In the genomic region with DNA sequence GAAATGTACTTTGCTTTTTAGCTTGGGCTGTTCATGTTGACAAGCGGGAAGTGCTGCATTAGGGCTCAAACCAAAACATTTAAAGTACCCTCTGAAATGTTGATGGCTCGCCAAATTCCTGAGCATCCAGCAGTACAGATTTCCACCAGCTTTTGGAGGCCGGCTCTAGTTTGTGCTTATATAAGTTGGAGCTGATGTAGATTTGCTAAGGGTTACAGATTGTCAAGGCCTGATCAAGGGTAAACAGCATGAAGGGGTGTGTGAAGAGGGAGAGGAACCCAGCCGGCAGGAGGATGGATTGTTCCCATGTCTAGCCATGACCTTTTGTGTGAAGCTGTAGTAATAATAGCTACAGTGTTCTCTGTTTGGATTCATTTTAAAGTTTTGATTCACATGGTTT, we compare ENCODE assay signal across 15 mouse cellular contexts. TPM values are rescaled to one million over a fixed set of nuclear protein-coding genes. Genes with fewer than 3 reads are reported as not detected.
DNase-seq lines count a peak whose midpoint lies in the region; ATAC-seq and TF ChIP-seq lines count a peak whose summit lies in the region.
"Had no signal": no experiment of that assay in that cellular context is flagged by ENCODE, and none has a peak within 500 bp of the region (broad histone marks: within the 10 kb centered on the region; RNA-seq: fewer than 3 reads in every experiment).

No protein-coding gene starts in this region.

- no peak for TF ChIP-seq POLR2A in lung, adult 2 months (IDR thresholded peaks at IDR 0.05; ENCODE audit: borderline replicate concordance, extremely low read depth, low read depth, low read length)

- H3K27ac ChIP-seq in heart, postnatal 0 days (ENCODE audit: low read depth), result peak overlapping the region; percentile 48; the same call in 1 of the 2 replicates
- H3K27ac ChIP-seq in lung, embryonic 16.5 days (ENCODE audit: low read length), result peak overlapping the region; percentile 71
- H3K27ac ChIP-seq in stomach, embryonic 16.5 days (ENCODE audit: low read length), result peak overlapping the region; percentile 66
- H3K27ac ChIP-seq: embryonic facial prominence, embryonic 15.5 days; forebrain, embryonic 12.5 days; limb, embryonic 10.5 days had no signal

- no peaks in the 10 kb centered on the region for H3K9me3 ChIP-seq in heart, postnatal 0 days (replicated peaks; ENCODE audit: control insufficient read depth, low read length)
- H3K9me3 ChIP-seq in lung, embryonic 16.5 days (ENCODE audit: control insufficient read depth, low read length), result no peaks in the 10 kb centered on the region
- H3K9me3 ChIP-seq in stomach, embryonic 16.5 days (replicated peaks; ENCODE audit: control insufficient read depth, low read length), result no peaks in the 10 kb centered on the region
- H3K9me3 ChIP-seq: embryonic facial prominence, embryonic 15.5 days; forebrain, embryonic 12.5 days; limb, embryonic 10.5 days had no signal

- DNase-seq in adrenal gland, adult 2 months, result peak; percentile 40
- no peak for DNase-seq in adrenal gland, postnatal 10 days
- DNase-seq in heart, postnatal 0 days (ENCODE audit: low spot score), result no peak
- no peak for DNase-seq in heart, postnatal 10 days
- DNase-seq in lung, adult 2 months, result no peak
- no peak for DNase-seq in kidney, adult 18-20 months
- DNase-seq: cerebellum, adult 11 months had no signal

- H3K4me2 ChIP-seq in heart, postnatal 0 days (ENCODE audit: low read depth, low read length), result no peak overlapping the region
- peak overlapping the region; percentile 26 for H3K4me2 ChIP-seq in lung, embryonic 16.5 days (ENCODE audit: low read depth, low read length)
- H3K4me2 ChIP-seq in stomach, embryonic 16.5 days (ENCODE audit: low read depth, low read length), result no peak overlapping the region
- H3K4me2 ChIP-seq: embryonic facial prominence, embryonic 15.5 days; forebrain, embryonic 12.5 days had no signal

- intact Hi-C loops in heart, postnatal 10 days (cut with DNase I), result no loop called here

- H3K4me3 ChIP-seq in heart, postnatal 0 days (ENCODE audit: low read depth, low read length), result no peak overlapping the region
- peak overlapping the region; percentile 36; the same call in 1 of the 2 replicates for H3K4me3 ChIP-seq in lung, embryonic 16.5 days (ENCODE audit: low read length)
- no peak overlapping the region for H3K4me3 ChIP-seq in lung, adult 2 months (replicated peaks; ENCODE audit: extremely low read depth, low read depth, low read length)
- H3K4me3 ChIP-seq in stomach, embryonic 16.5 days (replicated peaks; ENCODE audit: low read length), result no peak overlapping the region
- H3K4me3 ChIP-seq: embryonic facial prominence, embryonic 15.5 days; forebrain, embryonic 12.5 days; limb, embryonic 10.5 days had no signal

- no peaks in the 10 kb centered on the region for H3K36me3 ChIP-seq in heart, postnatal 0 days (replicated peaks; ENCODE audit: control insufficient read depth, insufficient read depth, low read length)
- no peaks in the 10 kb centered on the region for H3K36me3 ChIP-seq in lung, embryonic 16.5 days (ENCODE audit: control insufficient read depth, insufficient read depth, low read length)
- no peaks in the 10 kb centered on the region for H3K36me3 ChIP-seq in stomach, embryonic 16.5 days (ENCODE audit: control insufficient read depth, insufficient read depth, low read length)
- H3K36me3 ChIP-seq: embryonic facial prominence, embryonic 15.5 days; forebrain, embryonic 12.5 days; limb, embryonic 10.5 days had no signal

- no peak overlapping the region for H3K9ac ChIP-seq in heart, postnatal 0 days (replicated peaks; ENCODE audit: low read depth, low read length)
- H3K9ac ChIP-seq in lung, embryonic 16.5 days (ENCODE audit: low read length), result no peak overlapping the region
- no peak overlapping the region for H3K9ac ChIP-seq in stomach, embryonic 16.5 days (ENCODE audit: low read length)
- H3K9ac ChIP-seq: embryonic facial prominence, embryonic 15.5 days; forebrain, embryonic 12.5 days had no signal

- no peak for TF ChIP-seq EP300 in heart, postnatal 0 days (IDR thresholded peaks at IDR 0.05; ENCODE audit: low read depth)

- 32% methylated on average over 4 of the region's 4 CpGs for WGBS in heart, postnatal 0 days
- WGBS in lung, embryonic 16.5 days, result 30% methylated on average over 4 of the region's 4 CpGs
- WGBS in lung, adult 2 months, result 38% methylated on average over 4 of the region's 4 CpGs
- 33% methylated on average over 4 of the region's 4 CpGs for WGBS in stomach, embryonic 16.5 days

- TF ChIP-seq CTCF in heart, postnatal 0 days (IDR thresholded peaks at IDR 0.05; ENCODE audit: low read depth), result no peak
- TF ChIP-seq CTCF in lung, adult 2 months (IDR thresholded peaks at IDR 0.05; ENCODE audit: insufficient read depth, low read length), result no peak

- ATAC-seq in heart, postnatal 0 days (ENCODE audit: insufficient read depth, low read depth), result peak; percentile 27; the same call in 1 of the 2 replicates
- ATAC-seq in lung, embryonic 16.5 days (ENCODE audit: low read depth), result peak; percentile 77
- peak; percentile 79 for ATAC-seq in stomach, embryonic 16.5 days (ENCODE audit: insufficient read depth, low FRiP score)
- ATAC-seq: hindbrain, embryonic 16.5 days had no signal

- H3K4me1 ChIP-seq in heart, postnatal 0 days (ENCODE audit: control insufficient read depth, insufficient read depth), result peaks cover 10% of the 10 kb centered on the region; the same call in 1 of the 2 replicates
- peaks cover 13% of the 10 kb centered on the region for H3K4me1 ChIP-seq in lung, embryonic 16.5 days (replicated peaks; ENCODE audit: control insufficient read depth, insufficient read depth, low read length)
- no peaks in the 10 kb centered on the region; the same call in 1 of the 2 replicates for H3K4me1 ChIP-seq in lung, adult 2 months (ENCODE audit: control insufficient read depth, insufficient read depth, low read length)
- peaks cover 10% of the 10 kb centered on the region for H3K4me1 ChIP-seq in stomach, embryonic 16.5 days (ENCODE audit: control insufficient read depth, insufficient read depth, low read length)
- H3K4me1 ChIP-seq: forebrain, embryonic 12.5 days had no signal

- no peaks in the 10 kb centered on the region for H3K27me3 ChIP-seq in heart, postnatal 0 days (ENCODE audit: control insufficient read depth, insufficient read depth, low read length)
- H3K27me3 ChIP-seq in lung, embryonic 16.5 days (ENCODE audit: control insufficient read depth, insufficient read depth, low read depth, low read length), result no peaks in the 10 kb centered on the region
- H3K27me3 ChIP-seq in stomach, embryonic 16.5 days (ENCODE audit: control insufficient read depth, insufficient read depth, low read length), result no peaks in the 10 kb centered on the region
- H3K27me3 ChIP-seq: embryonic facial prominence, embryonic 15.5 days; forebrain, embryonic 12.5 days had no signal

RNA-seq across cellular contexts. Expression of a gene that starts 22.3 kb away (rescaled TPM):
- 10 to 100 TPM; 13.7 to 26.7 TPM for total RNA-seq in adrenal gland, adult 2 months (2021)
- polyA plus RNA-seq in adrenal gland, adult 2 months (2012; rRNA removed), result 2.5 and 3.6 TPM in 2 replicates
- total RNA-seq in adrenal gland, postnatal 10 days (2021), result 10 to 100 TPM; 10.7 to 11.4 TPM
- total RNA-seq in heart, postnatal 0 days (2014; rRNA removed; ENCODE audit: low replicate concordance), result 0.81 and 3.7 TPM in 2 replicates
- 1.6 and 1.8 TPM in 2 replicates for polyA plus RNA-seq in heart, postnatal 0 days (2015; fragmentation: Nextera tagmentation; extraction: Ambion mirVana)
- 1 to 10 TPM; 6.0 to 6.7 TPM for total RNA-seq in heart, postnatal 10 days (2021)
- polyA plus RNA-seq in lung, embryonic 16.5 days (2015; fragmentation: Nextera tagmentation; extraction: Ambion mirVana), result 29.7 and 31.3 TPM in 2 replicates
- 4.6 and 8.0 TPM in 2 replicates for polyA plus RNA-seq in lung, adult 2 months (2012; rRNA removed)
- polyA plus RNA-seq in stomach, embryonic 16.5 days (2015; fragmentation: Nextera tagmentation; extraction: Ambion mirVana), result 6.3 and 6.8 TPM in 2 replicates

RNA-seq across cellular contexts. Expression of a gene that starts 29.5 kb away (rescaled TPM):
- total RNA-seq in adrenal gland, adult 2 months (2021), result not detected
- 0.07 TPM in 1 of 2 replicates, not detected in the other for polyA plus RNA-seq in adrenal gland, adult 2 months (2012; rRNA removed)
- under 1 TPM; 0.76 to 0.87 TPM for total RNA-seq in adrenal gland, postnatal 10 days (2021)
- total RNA-seq in heart, postnatal 0 days (2014; rRNA removed; ENCODE audit: low replicate concordance), result 0.31 TPM in 1 of 2 replicates, not detected in the other
- 0.29 and 0.33 TPM in 2 replicates for polyA plus RNA-seq in heart, postnatal 0 days (2015; fragmentation: Nextera tagmentation; extraction: Ambion mirVana)
- total RNA-seq in heart, postnatal 10 days (2021), result not detected
- 1.4 and 1.8 TPM in 2 replicates for polyA plus RNA-seq in lung, embryonic 16.5 days (2015; fragmentation: Nextera tagmentation; extraction: Ambion mirVana)
- polyA plus RNA-seq in lung, adult 2 months (2012; rRNA removed), result 0.86 and 0.90 TPM in 2 replicates
- polyA plus RNA-seq in stomach, embryonic 16.5 days (2015; fragmentation: Nextera tagmentation; extraction: Ambion mirVana), result 0.81 and 1.0 TPM in 2 replicates
- total RNA-seq: layer of hippocampus, postnatal 25 days; midbrain, postnatal 0 days had no signal

Comparison
In these comparisons a context has a peak if more than half of its experiments do, and no peak if none do; other contexts are left out.
1. ATAC-seq: peak in every context shown above with its lines; median percentile 79 in stomach, embryonic 16.5 days; 77 in lung, embryonic 16.5 days; 27 in heart, postnatal 0 days.